Mouse (Mus musculus) adrenal gland, postnatal 25 days (tissue): Measurements from ENCODE around the gene Mkrn2. TPM values are rescaled to one million over a fixed set of nuclear protein-coding genes. Genes with fewer than 3 reads are reported as not detected.
"Not testable (repeated sequence)": the region's sequence is repeated elsewhere in the genome, so short reads cannot be mapped to it uniquely, and the experiment has no call there.

Experiments used
- DNase-seq: peaks from one replicate; pipeline ENCODE4 v3.0.0; 2021; ENCODE audit warnings: mixed read lengths
- total RNA-seq: library from RNA; stranded (reverse); gene quantifications from 2 replicates; pipeline ENCODE4 v1.2.3, GENCODE M21; 2021

The Mkrn2 gene
- total RNA-seq, 1 experiment from 2014 or later, result 43.1 TPM

DNA sequence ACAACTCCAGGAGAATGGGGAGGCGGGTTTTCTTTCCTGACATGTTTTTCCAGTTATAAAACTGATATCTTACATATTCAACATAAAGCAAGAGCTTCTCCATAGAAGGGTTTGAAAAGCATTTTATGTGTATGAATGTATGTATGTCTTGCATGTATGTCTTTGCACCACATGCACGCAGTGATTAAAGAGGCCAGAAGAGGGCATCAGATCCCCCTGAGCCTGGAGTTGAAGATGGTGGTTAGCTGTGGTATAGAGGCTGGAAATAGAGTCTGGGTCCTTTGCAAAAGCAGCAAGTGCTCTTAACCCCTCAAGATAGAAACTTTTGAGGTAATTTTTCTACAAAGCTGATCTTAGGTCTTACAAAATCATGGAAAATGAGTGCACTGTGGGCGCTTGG, 7.4 kb downstream of the Mkrn2 start:
- no peak for DNase-seq

- DNase-seq, result no peak
These were observed 8.6 kb downstream of the Mkrn2 start for GRCm38 (mm10) chr6:115610301-115610700.

- no peak for DNase-seq
These were observed 12.1 kb downstream of the Mkrn2 start for GRCm38 (mm10) chr6:115613793-115614192.

- DNase-seq, result no peak
These were observed 14.3 kb downstream of the Mkrn2 start for GRCm38 (mm10) chr6:115615983-115616382.

- no peak for DNase-seq
These were observed 18.1 kb downstream of the Mkrn2 start for GRCm38 (mm10) chr6:115619818-115620217.

- DNase-seq, result no peak
These were observed 19.2 kb downstream of the Mkrn2 start for GRCm38 (mm10) chr6:115620942-115621341.

DNA sequence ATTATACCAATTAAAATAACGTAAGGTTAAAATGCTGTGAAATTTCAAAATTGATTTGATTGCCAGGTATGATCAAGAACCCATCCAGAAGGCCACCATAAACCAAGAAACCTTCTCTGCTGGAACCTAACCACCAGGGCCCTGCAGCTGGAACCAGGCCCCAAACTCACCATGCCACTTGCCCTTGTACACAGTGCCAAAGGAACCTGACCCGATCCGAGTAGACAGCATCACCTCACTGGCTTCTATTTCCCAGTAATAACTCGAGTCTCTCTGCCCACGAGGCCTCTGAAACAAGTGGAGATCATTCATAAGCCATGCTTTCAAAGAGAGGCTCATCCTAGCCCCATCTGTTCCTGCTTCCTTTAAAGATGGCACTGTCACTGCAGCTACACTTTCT, 24.4 kb downstream of the Mkrn2 start:
- no peak for DNase-seq

GRCm38 (mm10) chr6:115631056-115631795, 29.5 kb downstream of the Mkrn2 start:
- no peak for DNase-seq

- DNase-seq, result no peak
These were observed 32.3 kb downstream of the Mkrn2 start for GRCm38 (mm10) chr6:115634015-115634414.

DNA sequence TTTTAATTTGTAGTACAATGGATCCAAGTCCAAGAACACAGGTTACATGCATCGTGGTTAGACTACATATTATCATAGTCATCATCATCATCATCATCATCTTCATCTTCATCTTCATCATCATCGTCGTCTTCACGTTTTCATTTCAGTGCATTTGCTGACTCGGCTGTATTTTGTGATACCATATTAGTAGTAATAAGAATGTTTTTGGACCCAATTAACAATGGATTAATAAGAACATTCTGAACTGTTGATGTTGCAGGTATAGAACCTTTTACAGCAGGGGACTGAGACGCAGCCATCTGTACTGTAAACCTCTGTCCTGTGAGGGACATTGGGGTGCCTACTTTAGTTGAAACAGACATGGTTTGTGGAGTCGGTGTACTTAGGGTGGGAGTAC, 36.5 kb downstream of the Mkrn2 start:
- DNase-seq, result not testable (repeated sequence)

DNA sequence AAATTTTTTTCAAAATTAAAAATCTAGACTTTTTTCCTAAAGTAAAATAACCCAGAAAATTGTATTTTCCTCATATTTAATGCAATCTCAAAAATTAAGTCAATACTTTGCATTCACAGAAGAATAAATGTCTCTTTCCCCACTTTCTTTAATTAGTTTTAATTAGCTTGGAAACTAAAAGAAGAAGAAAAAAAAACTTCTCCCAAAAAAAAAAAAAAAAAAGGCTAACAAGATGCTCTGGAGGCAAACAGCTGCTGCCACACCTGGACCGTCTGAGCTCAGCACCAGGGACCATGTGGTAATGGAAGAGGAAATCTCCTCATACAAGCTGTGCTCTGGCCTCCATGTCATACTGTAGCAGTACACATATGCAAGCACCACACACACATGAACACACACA, 41.6 kb downstream of the Mkrn2 start:
- DNase-seq, result no peak

GRCm38 (mm10) chr6:115649792-115650365, 48.2 kb downstream of the Mkrn2 start:
- DNase-seq, result no peak

DNA sequence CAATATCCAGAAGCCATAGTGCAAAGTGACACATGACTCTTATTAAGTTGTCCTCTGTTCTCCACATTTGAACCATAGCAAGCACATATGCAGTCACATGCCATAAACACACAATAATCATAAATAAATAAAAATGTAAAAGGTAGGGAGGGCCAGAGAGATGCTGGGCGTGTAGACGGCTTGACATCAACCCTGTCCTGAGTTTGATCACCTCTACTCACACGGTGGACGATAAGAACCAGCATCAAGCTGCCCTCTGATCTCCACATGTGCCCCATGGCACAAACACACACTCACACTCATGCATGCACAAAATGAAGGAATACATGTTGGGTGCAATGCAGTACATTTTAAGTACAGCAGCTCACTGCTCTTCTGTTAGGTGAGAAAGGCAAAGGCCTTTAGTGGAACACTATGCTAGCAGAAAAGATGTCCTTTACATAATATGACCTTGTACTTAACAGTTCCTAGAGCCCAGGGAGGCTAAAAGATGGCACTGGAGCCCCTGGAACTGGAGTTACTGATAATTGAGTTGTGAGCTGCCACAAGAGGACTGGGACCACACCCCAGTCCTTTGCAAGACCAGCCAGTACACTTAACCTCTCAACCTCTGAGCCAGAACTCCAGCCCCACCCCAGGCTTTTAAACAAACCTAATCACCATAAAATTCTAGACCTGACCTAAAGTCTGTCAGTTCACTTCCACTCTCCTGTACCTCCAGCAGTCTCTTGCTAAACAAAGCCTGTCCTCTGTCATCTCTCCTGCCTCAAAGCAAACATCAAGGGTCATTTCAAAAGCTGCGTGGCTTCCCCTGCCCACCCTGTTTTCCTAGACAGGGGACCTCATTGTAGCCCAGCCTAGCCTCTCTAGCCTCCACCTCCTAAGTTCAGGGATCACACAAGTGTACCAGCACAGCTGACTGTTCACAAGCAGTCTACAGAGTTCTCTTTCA, 49.0 kb downstream of the Mkrn2 start:
- no peak for DNase-seq

DNA sequence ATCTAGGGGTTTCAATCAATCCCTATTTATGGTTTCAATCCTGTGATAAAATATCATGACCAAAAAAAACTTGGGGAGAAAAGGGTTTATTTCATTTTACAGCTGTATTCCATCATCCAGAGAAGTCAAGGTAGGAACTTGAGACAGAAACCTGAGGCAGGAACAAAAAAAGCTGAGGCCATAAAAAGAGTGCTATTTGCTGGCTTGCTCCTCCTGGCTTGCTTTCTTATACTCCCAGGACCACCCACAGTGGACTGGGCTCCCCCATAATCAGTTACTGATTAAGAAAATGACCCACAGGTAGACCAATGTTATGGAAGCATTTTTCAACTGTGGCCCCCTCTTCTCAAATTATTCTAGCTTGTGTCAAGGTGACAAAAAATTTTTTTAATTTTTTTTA, 50.0 kb downstream of the Mkrn2 start:
- no peak for DNase-seq

DNA sequence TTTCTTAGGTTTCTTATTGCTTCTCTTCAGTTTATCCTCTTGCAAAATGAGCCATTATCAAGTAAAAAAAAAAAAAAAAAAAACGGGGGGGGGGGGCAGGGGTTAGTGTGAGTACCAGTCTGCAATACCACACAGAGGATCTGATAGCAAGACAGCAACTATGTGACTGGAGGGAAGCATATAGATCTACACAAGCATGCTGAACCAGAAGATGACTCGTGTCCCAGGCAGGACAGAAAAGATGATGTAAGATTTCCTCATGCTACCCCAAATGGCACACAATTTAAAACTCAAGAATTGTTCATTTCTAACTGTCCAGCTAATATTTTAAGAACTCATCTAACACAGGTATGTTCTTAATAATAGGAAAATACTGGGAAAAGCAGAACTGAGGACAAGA, 52.2 kb downstream of the Mkrn2 start:
- DNase-seq, result no peak

DNA sequence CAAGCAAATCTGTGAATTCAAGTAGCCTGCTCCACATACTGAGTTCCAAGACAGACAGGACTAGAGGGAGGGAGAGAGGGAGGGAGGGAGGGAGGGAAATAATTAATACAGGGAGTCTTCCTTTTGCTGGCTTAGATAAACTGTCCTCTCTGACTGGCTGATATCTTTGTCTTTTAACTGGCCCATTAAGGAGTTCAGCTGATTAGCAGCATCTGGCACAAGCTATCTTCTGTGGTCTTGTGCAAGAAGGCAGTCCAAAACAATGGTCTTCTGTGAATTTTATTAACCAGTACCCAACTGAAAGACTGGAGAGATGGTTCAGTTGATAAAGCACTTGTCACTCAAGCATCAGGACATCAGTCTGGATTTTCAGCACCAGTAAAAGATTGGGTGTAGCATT, 57.1 kb downstream of the Mkrn2 start:
- no peak for DNase-seq

GRCm38 (mm10) chr6:115664268-115664667, 62.6 kb downstream of the Mkrn2 start:
- no peak for DNase-seq

GRCm38 (mm10) chr6:115666641-115667040, 64.9 kb downstream of the Mkrn2 start:
- no peak for DNase-seq

Other genes with a start within 250 kb of the Mkrn2 start
- gene Pparg, start 241.0 kb upstream of the Mkrn2 start, total RNA-seq, result 37.1 and 50.3 TPM in 2 replicates
- 10.3 and 11.6 TPM in 2 replicates for gene Tsen2, start 57.2 kb upstream of the Mkrn2 start, total RNA-seq
- not detected in 2 replicates for gene Mkrn2os, start 9.3 kb upstream of the Mkrn2 start, total RNA-seq
- gene Raf1, start 74.7 kb downstream of the Mkrn2 start, total RNA-seq, result 115 and 155 TPM in 2 replicates
- not detected in 2 replicates for gene Tmem40, start 160.5 kb downstream of the Mkrn2 start, total RNA-seq
- 11.2 and 14.1 TPM in 2 replicates for gene Cand2, start 172.6 kb downstream of the Mkrn2 start, total RNA-seq
- gene Rpl32, start 206.8 kb downstream of the Mkrn2 start, total RNA-seq, result 1,141 and 1,199 TPM in 2 replicates
- 1.9 TPM in 1 of 2 replicates, not detected in the other for gene Efcab12, start 236.5 kb downstream of the Mkrn2 start, total RNA-seq